Mouse (Mus musculus) limb, embryonic 10.5 days (tissue): ENCODE data around the gene Ncln. TPM values are rescaled to one million over a fixed set of nuclear protein-coding genes. Genes with fewer than 3 reads are reported as not detected.
A peak's percentile ranks its signal among the peaks of the same experiment; 100 is the strongest.

Source experiments
- DNase-seq: peaks from one replicate; pipeline ENCODE4 v3.0.0-alpha.2; 2017; ENCODE audit warnings: low spot score
- H3K27ac ChIP-seq: fragments of 300-500 bp; sonication (generic); 2 replicates; pipeline ENCODE4 v1.5.1; 2016; ENCODE audit warnings: mild to moderate bottlenecking
- H3K27me3 ChIP-seq: fragments of 300-500 bp; sonication (generic); 2 replicates; pipeline ENCODE4 v1.6.1; 2016; ENCODE audit warnings: low read depth, mild to moderate bottlenecking; ENCODE audit not compliant: poor library complexity, severe bottlenecking
- H3K36me3 ChIP-seq: fragments of 300-500 bp; sonication (generic); 2 replicates; pipeline ENCODE4 v1.6.1; 2016; ENCODE audit warnings: mild to moderate bottlenecking, moderate library complexity
- H3K4me1 ChIP-seq: fragments of 300-500 bp; sonication (generic); 2 replicates; pipeline ENCODE4 v1.6.1; 2016
- H3K4me3 ChIP-seq: fragments of 300-500 bp; sonication (generic); 2 replicates; pipeline ENCODE4 v1.5.1; 2016; ENCODE audit warnings: mild to moderate bottlenecking, moderate library complexity
- H3K9me3 ChIP-seq: fragments of 300-500 bp; sonication (generic); replicated peaks from 2 replicates; pipeline ENCODE4 v1.6.1; 2016; ENCODE audit warnings: mild to moderate bottlenecking
- WGBS: fragments of 180-500 bp; shearing (Covaris S2); methylation state at CpG from one replicate; pipeline ENCODE4 v1.1.7; 2016; 5-methylcytosine and 5-hydroxymethylcytosine counted together
- polyA plus RNA-seq: library from polyadenylated mRNA; unstranded; fragments of >200 nt; fragmentation: Nextera tagmentation; extraction: Ambion mirVana; gene quantifications from 2 replicates; pipeline ENCODE4 v1.2.1, GENCODE M21; 2016

Ncln gene
- polyA plus RNA-seq, 1 experiment from 2014 or later = 102 TPM

GRCm38 (mm10) chr10:81461673-81462414 lies 34.3 kb downstream of the Ncln start:
- peaks cover 100% of the 10 kb centered on the region for H3K27me3 ChIP-seq
- no peak overlapping the region for H3K27ac ChIP-seq
- no peak overlapping the region for H3K4me3 ChIP-seq
- DNase-seq = peak; percentile 29
- no peaks in the 10 kb centered on the region for H3K36me3 ChIP-seq
- no peaks in the 10 kb centered on the region for H3K9me3 ChIP-seq
- 6% methylated on average over 16 of the region's 16 CpGs for WGBS
- peaks cover 33% of the 10 kb centered on the region for H3K4me1 ChIP-seq

- H3K27ac ChIP-seq = no peak overlapping the region
- H3K4me1 ChIP-seq = peaks cover 33% of the 10 kb centered on the region
- WGBS = 37% methylated on average over 11 of the region's 11 CpGs
- H3K36me3 ChIP-seq = no peaks in the 10 kb centered on the region
- H3K27me3 ChIP-seq = peaks cover 100% of the 10 kb centered on the region
- no peak for DNase-seq
- no peaks in the 10 kb centered on the region for H3K9me3 ChIP-seq
- H3K4me3 ChIP-seq = no peak overlapping the region
Measured at GRCm38 (mm10) chr10:81460951-81461350, 35.2 kb downstream of the Ncln start.

DNA sequence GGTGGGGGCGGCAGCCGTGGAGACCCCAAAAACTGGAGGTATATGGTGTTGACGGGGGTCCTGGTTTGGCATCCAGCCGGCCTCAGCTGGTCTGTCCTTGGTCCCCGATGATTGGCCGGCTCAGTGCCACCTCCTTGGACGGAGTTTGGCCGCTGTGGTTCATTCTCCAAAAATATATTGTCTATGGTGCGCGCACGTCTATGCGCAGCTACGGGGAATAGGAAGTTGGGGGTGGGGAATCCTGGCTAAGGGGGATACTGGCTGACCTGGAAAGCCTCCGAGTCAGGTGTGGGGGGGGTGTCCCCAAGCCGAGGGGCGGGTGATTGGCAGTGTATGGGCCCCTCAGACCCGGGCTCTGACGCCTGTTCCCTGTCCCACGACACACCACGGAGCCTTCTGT lies 35.7 kb downstream of the Ncln start:
- Histone ChIP-seq H3K27ac (no peak overlapping the region), H3K4me1 (peaks cover 33% of the 10 kb centered on the region), H3K4me3 (no peak overlapping the region), H3K9me3 (no peaks in the 10 kb centered on the region), H3K27me3 (peaks cover 100% of the 10 kb centered on the region), H3K36me3 (no peaks in the 10 kb centered on the region)
- DNase-seq = peak; percentile 31
- WGBS = 27% methylated on average over 20 of the region's 20 CpGs

GRCm38 (mm10) chr10:81459399-81459798 lies 36.8 kb downstream of the Ncln start:
- no peaks in the 10 kb centered on the region for H3K9me3 ChIP-seq
- H3K36me3 ChIP-seq = no peaks in the 10 kb centered on the region
- H3K4me3 ChIP-seq = no peak overlapping the region
- H3K27ac ChIP-seq = no peak overlapping the region
- WGBS = 75% methylated on average over 21 of the region's 21 CpGs
- peak; percentile 26 for DNase-seq
- peaks cover 23% of the 10 kb centered on the region for H3K4me1 ChIP-seq
- peaks cover 100% of the 10 kb centered on the region for H3K27me3 ChIP-seq

DNA sequence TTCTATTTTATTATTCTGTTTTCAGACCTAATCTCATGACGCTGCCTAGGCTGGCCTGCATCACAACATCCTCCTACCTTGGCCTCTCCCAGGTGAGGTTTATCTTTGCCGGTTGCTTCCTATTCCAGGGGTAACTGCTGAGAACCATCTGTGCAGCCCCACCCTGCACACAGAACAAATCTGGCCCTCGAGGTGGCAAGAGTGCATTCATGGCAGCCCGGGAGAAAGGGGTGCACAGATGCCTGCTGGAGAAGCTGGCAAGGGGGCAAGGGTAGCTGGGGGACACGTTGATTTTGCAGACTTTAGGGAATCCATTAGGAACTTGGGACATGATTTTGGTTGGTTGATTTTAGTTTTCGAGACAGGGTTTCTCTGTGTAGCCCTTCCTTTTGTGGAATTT lies 37.9 kb downstream of the Ncln start:
- H3K9me3 ChIP-seq = no peaks in the 10 kb centered on the region
- 87% methylated on average over 6 of the region's 6 CpGs for WGBS
- no peaks in the 10 kb centered on the region for H3K36me3 ChIP-seq
- peaks cover 100% of the 10 kb centered on the region for H3K27me3 ChIP-seq
- peaks cover 15% of the 10 kb centered on the region; the same call in 1 of the 2 replicates for H3K4me1 ChIP-seq
- no peak overlapping the region for H3K27ac ChIP-seq
- no peak overlapping the region for H3K4me3 ChIP-seq
- DNase-seq = peak; percentile 22

- Histone ChIP-seq H3K4me3 (no peak overlapping the region), H3K36me3 (no peaks in the 10 kb centered on the region), H3K27me3 (peaks cover 100% of the 10 kb centered on the region), H3K27ac (no peak overlapping the region), H3K9me3 (no peaks in the 10 kb centered on the region), H3K4me1 (peaks cover 16% of the 10 kb centered on the region)
- 81% methylated on average over 8 of the region's 8 CpGs for WGBS
- peak; percentile 22 for DNase-seq
Measured at GRCm38 (mm10) chr10:81457624-81458023, 38.6 kb downstream of the Ncln start.

DNA sequence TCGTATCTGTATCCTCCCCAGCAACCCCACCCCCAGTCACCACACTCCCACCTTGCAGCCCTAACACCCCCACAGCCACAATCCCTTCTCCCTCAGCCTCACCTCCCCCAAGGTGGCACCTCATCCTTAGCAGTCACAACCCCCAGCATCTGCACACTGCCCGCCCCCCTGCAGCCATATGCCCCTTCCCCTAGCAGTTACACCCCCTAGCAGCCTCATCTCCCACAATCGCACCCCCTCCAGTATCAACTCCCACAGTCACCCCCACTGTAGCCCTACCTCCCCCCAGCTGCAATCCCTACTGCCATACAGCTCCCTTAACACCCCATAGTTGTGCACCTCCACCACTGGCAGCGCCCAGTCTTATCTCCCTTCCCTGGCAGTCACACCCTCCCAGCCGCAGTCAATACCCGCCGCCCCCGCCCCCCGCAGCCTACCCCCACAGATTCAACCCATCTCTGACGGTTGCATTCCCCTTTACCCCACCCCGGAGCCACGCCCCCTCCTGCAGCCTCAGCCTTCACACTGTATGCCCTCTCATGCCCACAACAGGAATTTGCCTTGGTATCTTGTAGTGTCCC lies 39.1 kb downstream of the Ncln start:
- H3K4me3 ChIP-seq = no peak overlapping the region
- H3K36me3 ChIP-seq = no peaks in the 10 kb centered on the region
- WGBS = 46% methylated on average over 12 of the region's 12 CpGs
- H3K9me3 ChIP-seq = no peaks in the 10 kb centered on the region
- peaks cover 17% of the 10 kb centered on the region for H3K4me1 ChIP-seq
- DNase-seq = peak; percentile 22
- no peak overlapping the region for H3K27ac ChIP-seq
- peaks cover 100% of the 10 kb centered on the region for H3K27me3 ChIP-seq

DNA sequence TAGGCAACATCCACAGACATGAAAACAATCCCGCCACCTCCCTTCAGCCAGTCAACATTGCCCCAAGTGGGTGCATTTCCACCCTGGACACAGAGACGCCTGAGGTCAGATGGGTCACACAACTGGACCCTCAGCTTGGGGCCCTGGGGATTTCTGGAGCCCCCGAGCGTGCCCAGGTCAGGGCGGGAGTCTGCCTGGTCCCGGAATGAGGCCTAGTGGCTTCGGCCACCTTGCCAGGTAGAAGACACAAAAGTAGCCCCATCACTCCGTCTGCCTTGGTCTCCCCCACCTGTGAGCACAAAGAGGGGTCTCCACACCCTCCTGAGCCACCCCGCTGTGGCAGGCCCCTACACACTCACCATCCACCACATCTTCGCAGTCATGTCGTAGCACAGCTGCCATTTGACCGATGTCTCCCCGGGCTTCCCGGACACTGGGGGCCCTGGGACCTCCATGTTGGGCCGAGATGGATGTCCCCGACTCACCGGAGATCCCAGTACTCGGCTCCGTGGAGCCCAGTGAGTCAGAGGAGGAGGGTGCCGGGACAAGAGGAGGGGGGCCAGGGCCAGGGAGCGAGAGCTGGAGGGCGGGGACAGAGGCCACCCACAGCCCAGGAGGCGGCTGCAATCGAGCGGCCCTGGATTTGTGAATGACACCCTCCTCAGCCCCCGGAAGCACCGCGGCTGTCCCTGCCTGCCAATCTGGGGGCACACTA lies 40.9 kb downstream of the Ncln start, which contains the start of gene Nfic:
Gene Nfic, minus strand, starts transcription at position 455 of the 715 bp plus-strand sequence.
- 64% methylated on average over 28 of the region's 28 CpGs for WGBS
- H3K4me1 ChIP-seq = peaks cover 11% of the 10 kb centered on the region
- H3K36me3 ChIP-seq = no peaks in the 10 kb centered on the region

DNA sequence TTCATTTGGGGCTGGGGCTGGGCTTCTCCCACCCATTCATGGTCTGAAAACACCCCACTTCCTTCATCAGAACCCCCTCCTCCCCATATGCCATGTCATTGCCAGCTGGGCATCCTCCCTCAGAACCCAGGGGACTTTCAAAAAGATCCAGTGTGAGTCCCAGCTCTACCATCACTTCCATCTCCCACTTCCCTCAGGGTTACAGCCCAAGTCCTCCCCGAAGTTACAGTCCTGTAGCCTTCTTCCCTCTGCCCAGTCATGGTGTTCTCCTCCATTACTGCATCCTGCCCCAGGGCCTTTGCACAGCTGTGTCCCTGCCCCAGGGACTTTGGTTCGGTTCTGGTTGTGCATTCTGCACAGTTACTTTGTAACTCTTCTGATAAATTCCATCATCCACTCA lies 42.1 kb downstream of the Ncln start:
- Histone ChIP-seq H3K27me3 (peaks cover 90% of the 10 kb centered on the region), H3K9me3 (no peaks in the 10 kb centered on the region), H3K27ac (no peak overlapping the region), H3K4me1 (peaks cover 8% of the 10 kb centered on the region), H3K36me3 (no peaks in the 10 kb centered on the region), H3K4me3 (no peak overlapping the region)
- 73% methylated on average over 2 of the region's 2 CpGs for WGBS
- peak; percentile 28 for DNase-seq

More for the DNA sequence above, 40.9 kb downstream of the Ncln start, which contains the start of gene Nfic:
- H3K4me3 ChIP-seq = no peak within 1 kb of the TSS
- no peak within 1 kb of the TSS for H3K27ac ChIP-seq
- peak; percentile 28 for DNase-seq
- peaks cover 100% of the 10 kb centered on the region for H3K27me3 ChIP-seq
- no peaks in the 10 kb centered on the region for H3K9me3 ChIP-seq

GRCm38 (mm10) chr10:81452947-81453288 lies 43.3 kb downstream of the Ncln start:
- no peak overlapping the region for H3K27ac ChIP-seq
- H3K4me1 ChIP-seq = peaks cover 8% of the 10 kb centered on the region
- peaks cover 78% of the 10 kb centered on the region for H3K27me3 ChIP-seq
- peak; percentile 37 for DNase-seq
- H3K36me3 ChIP-seq = no peaks in the 10 kb centered on the region
- 3% methylated on average over 14 of the region's 14 CpGs for WGBS
- H3K9me3 ChIP-seq = no peaks in the 10 kb centered on the region
- H3K4me3 ChIP-seq = peak overlapping the region; percentile 17; the same call in 1 of the 2 replicates

DNA sequence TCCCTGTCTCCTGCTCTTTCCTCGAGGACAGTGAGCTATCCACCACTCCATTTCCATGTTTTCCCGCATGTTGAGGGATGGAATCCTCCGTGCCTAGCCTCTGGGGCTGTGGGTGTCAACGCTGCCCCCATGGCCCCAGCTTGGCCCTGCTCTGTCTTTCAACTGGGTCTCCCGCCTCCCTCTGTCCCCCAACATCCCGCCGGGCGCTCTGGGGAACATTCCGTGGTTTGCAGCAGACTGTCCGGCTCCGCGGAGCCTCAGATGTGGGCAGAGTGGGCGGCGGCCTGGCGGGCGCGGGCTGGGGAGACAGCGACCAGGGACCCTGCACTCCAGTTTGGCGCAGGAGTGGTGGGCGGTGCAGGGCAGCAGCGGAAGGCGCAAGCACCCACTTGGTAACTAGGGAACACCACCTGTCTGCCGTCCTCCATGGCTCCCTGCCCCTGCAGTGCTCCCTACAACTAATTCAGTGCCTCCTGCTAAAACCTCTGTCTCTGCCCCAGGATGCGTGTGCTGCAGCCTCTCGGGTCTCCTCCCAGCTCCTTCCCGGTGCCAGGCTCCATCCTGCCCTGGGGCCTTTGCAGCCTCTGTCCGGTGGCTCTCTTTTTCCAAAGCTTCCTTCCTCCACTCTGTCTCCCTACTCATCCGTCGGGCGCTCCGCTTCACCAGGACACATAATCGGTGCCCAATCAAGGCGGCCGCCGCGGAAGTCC lies 43.8 kb downstream of the Ncln start:
- H3K36me3 ChIP-seq = no peaks in the 10 kb centered on the region
- no peaks in the 10 kb centered on the region for H3K9me3 ChIP-seq
- DNase-seq = peak; percentile 40
- H3K4me3 ChIP-seq = peak overlapping the region; percentile 17; the same call in 1 of the 2 replicates
- WGBS = 13% methylated on average over 36 of the region's 36 CpGs
- H3K4me1 ChIP-seq = peaks cover 8% of the 10 kb centered on the region
- peaks cover 73% of the 10 kb centered on the region for H3K27me3 ChIP-seq
- H3K27ac ChIP-seq = no peak overlapping the region

- Histone ChIP-seq H3K36me3 (no peaks in the 10 kb centered on the region), H3K27ac (no peak overlapping the region), H3K9me3 (no peaks in the 10 kb centered on the region), H3K4me3 (0 out of 2 replicates have a peak overlapping the region, but pooled peaks have one; percentile 3), H3K27me3 (peaks cover 62% of the 10 kb centered on the region), H3K4me1 (peaks cover 8% of the 10 kb centered on the region)
- 72% methylated on average over 6 of the region's 6 CpGs for WGBS
- peak; percentile 28 for DNase-seq
Measured at GRCm38 (mm10) chr10:81451365-81451745, 44.8 kb downstream of the Ncln start.
